Mouse (Mus musculus) olfactory bulb, adult 2 months (tissue): ENCODE results near the gene Mapk8ip1.

Experiments
- CTCF ChIP-seq: fragments of 200-500 bp; IDR thresholded peaks from 2 replicates; pipeline ENCODE4 v1.5.1; 2012; ENCODE audit warnings: low read depth, mild to moderate bottlenecking, low read length, moderate library complexity; ENCODE audit not compliant: insufficient read depth
- POLR2A ChIP-seq: fragments of 200-500 bp; IDR thresholded peaks from 2 replicates; pipeline ENCODE4 v1.6.1; 2012; ENCODE audit warnings: mild to moderate bottlenecking, low read depth, low read length, moderate library complexity; ENCODE audit not compliant: insufficient read depth

GRCm38 (mm10) chr2:92373437-92373813 is 27.6 kb downstream of the Mapk8ip1 start:
- no peak for TF ChIP-seq CTCF
- no peak for TF ChIP-seq POLR2A
